Mouse (Mus musculus): ENCODE results near the gene Mical3. TPM values are rescaled to one million over a fixed set of nuclear protein-coding genes. Genes with fewer than 3 reads are reported as not detected.

Gene Mical3
- polyA plus RNA-seq, 1 experiment from 2014 or later, result 35.2 TPM

DNA sequence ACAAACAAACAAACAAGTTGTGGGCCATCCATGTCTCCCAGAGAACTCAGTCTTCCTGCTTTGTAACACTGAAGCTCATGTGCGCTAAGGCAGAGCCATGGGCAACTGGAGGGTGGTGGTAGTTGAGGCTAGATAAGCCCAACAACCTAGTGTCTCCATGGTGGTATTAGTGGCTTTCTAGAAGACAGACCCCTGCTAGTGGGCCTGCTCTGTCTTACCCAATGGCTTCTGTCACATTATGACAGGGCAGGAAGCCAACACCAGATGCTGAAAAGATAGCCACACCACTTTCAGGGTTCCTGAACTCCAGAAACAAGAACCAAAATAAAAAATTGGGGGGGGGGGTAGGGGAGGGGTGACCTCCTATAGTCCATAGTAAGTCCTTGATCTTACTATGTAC is 55.0 kb downstream of the Mical3 start:
- no peak overlapping the region for H3K4me3 ChIP-seq (replicated peaks)
- no peak overlapping the region for H3K4me2 ChIP-seq
- ATAC-seq (ENCODE audit: low FRiP score), result no peak
- H3K27me3 ChIP-seq (replicated peaks), result no peaks in the 10 kb centered on the region
- H3K36me3 ChIP-seq, result no peaks in the 10 kb centered on the region
- H3K27ac ChIP-seq (replicated peaks), result no peak overlapping the region
- H3K9me3 ChIP-seq (replicated peaks), result no peaks in the 10 kb centered on the region
- 97% methylated on average over 1 of the region's 1 CpGs for WGBS
- H3K4me1 ChIP-seq, result 0 out of 2 replicates have a peak, but pooled peaks cover 2% of the 10 kb centered on the region
- no peak overlapping the region for H3K9ac ChIP-seq (replicated peaks)

- no peak for ATAC-seq (ENCODE audit: low FRiP score)
- 83% methylated on average over 7 of the region's 7 CpGs for WGBS
- H3K36me3 ChIP-seq, result no peaks in the 10 kb centered on the region
These were observed 57.5 kb downstream of the Mical3 start for GRCm38 (mm10) chr6:121073312-121073711.

DNA sequence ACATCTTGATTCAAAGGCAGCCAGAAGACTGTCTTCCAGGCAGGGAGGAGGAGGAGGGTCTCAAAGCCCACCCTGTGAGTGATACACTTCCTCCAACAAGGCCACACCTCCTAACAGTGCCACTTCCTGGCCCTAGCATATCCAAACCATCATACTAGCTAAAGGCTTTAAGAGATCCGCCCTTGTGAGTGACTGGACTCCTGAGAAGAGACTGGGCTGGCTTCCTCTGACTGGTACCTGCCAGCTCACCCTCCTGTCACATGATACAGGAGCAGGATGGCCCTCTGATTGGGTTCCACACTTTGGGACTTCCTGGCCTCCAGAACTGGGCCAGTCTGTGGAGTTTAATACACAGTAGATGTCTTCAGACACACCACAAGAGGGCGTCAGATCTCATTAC is 58.2 kb downstream of the Mical3 start:
- no peak overlapping the region for H3K4me2 ChIP-seq
- no peak overlapping the region for H3K9ac ChIP-seq (replicated peaks)
- no peaks in the 10 kb centered on the region for H3K36me3 ChIP-seq
- H3K27ac ChIP-seq (replicated peaks), result no peak overlapping the region
- no peak overlapping the region for H3K4me3 ChIP-seq (replicated peaks)
- no peaks in the 10 kb centered on the region for H3K27me3 ChIP-seq (replicated peaks)
- H3K4me1 ChIP-seq, result peaks cover 13% of the 10 kb centered on the region
- 81% methylated on average over 2 of the region's 2 CpGs for WGBS
- no peaks in the 10 kb centered on the region for H3K9me3 ChIP-seq (replicated peaks)
- ATAC-seq (ENCODE audit: low FRiP score), result no peak

More at GRCm38 (mm10) chr6:121073312-121073711, 57.5 kb downstream of the Mical3 start:
- Histone ChIP-seq H3K9me3 (replicated peaks) (no peaks in the 10 kb centered on the region), H3K9ac (replicated peaks) (no peak overlapping the region), H3K4me3 (replicated peaks) (no peak overlapping the region), H3K4me2 (no peak overlapping the region), H3K27ac (replicated peaks) (no peak overlapping the region), H3K4me1 (peaks cover 8% of the 10 kb centered on the region; the same call in 1 of the 2 replicates), H3K27me3 (replicated peaks) (no peaks in the 10 kb centered on the region)

- Histone ChIP-seq H3K9ac (replicated peaks) (no peak overlapping the region), H3K36me3 (no peaks in the 10 kb centered on the region), H3K27me3 (replicated peaks) (no peaks in the 10 kb centered on the region), H3K9me3 (replicated peaks) (no peaks in the 10 kb centered on the region), H3K4me1 (peaks cover 32% of the 10 kb centered on the region), H3K4me3 (replicated peaks) (no peak overlapping the region), H3K27ac (replicated peaks) (no peak overlapping the region), H3K4me2 (no peak overlapping the region)
- no peak for ATAC-seq (ENCODE audit: low FRiP score)
- WGBS, result 88% methylated on average over 9 of the region's 9 CpGs
These were observed 60.1 kb downstream of the Mical3 start for GRCm38 (mm10) chr6:121070584-121071230.

DNA sequence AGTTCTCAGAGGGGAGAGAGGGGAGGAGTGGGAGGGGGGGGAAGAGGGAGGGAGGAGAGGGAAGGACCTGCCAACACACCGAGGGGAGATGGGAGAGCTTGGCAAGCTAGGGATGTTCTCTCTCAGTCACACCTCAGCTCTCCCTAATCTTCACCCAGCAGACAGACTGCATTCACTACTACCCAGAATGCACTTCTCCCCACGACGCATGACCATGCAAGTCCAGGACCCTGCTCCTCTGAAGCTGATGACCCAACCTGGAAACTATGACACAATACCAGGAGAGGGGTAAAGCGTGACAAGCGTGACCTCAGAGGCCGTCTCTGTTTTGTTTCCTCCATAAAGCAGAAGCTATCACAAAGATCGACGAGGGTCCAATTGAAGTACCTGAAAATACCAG is 61.6 kb downstream of the Mical3 start:
- no peak overlapping the region for H3K4me3 ChIP-seq (replicated peaks)
- no peak overlapping the region for H3K27ac ChIP-seq (replicated peaks)
- H3K4me2 ChIP-seq, result no peak overlapping the region
- peaks cover 46% of the 10 kb centered on the region for H3K4me1 ChIP-seq
- no peaks in the 10 kb centered on the region for H3K9me3 ChIP-seq (replicated peaks)
- no peaks in the 10 kb centered on the region for H3K36me3 ChIP-seq
- no peak for ATAC-seq (ENCODE audit: low FRiP score)
- no peaks in the 10 kb centered on the region for H3K27me3 ChIP-seq (replicated peaks)
- no peak overlapping the region for H3K9ac ChIP-seq (replicated peaks)
- 80% methylated on average over 8 of the region's 8 CpGs for WGBS

- Histone ChIP-seq H3K27me3 (replicated peaks) (no peaks in the 10 kb centered on the region), H3K4me1 (peaks cover 57% of the 10 kb centered on the region), H3K9me3 (replicated peaks) (no peaks in the 10 kb centered on the region), H3K4me2 (no peak overlapping the region), H3K9ac (replicated peaks) (no peak overlapping the region), H3K4me3 (replicated peaks) (no peak overlapping the region), H3K27ac (replicated peaks) (no peak overlapping the region), H3K36me3 (no peaks in the 10 kb centered on the region)
- ATAC-seq (ENCODE audit: low FRiP score), result no peak
- 81% methylated on average over 7 of the region's 7 CpGs for WGBS
These were observed 62.7 kb downstream of the Mical3 start for GRCm38 (mm10) chr6:121068087-121068464.

- 70% methylated on average over 11 of the region's 11 CpGs for WGBS
- H3K4me2 ChIP-seq, result no peak overlapping the region
- no peak overlapping the region for H3K4me3 ChIP-seq (replicated peaks)
- no peak for ATAC-seq (ENCODE audit: low FRiP score)
- H3K9ac ChIP-seq (replicated peaks), result no peak overlapping the region
- no peaks in the 10 kb centered on the region for H3K27me3 ChIP-seq (replicated peaks)
- no peaks in the 10 kb centered on the region for H3K9me3 ChIP-seq (replicated peaks)
- H3K4me1 ChIP-seq, result peaks cover 59% of the 10 kb centered on the region
- H3K36me3 ChIP-seq, result no peaks in the 10 kb centered on the region
- no peak overlapping the region for H3K27ac ChIP-seq (replicated peaks)
These were observed 63.2 kb downstream of the Mical3 start for GRCm38 (mm10) chr6:121067426-121068086.

DNA sequence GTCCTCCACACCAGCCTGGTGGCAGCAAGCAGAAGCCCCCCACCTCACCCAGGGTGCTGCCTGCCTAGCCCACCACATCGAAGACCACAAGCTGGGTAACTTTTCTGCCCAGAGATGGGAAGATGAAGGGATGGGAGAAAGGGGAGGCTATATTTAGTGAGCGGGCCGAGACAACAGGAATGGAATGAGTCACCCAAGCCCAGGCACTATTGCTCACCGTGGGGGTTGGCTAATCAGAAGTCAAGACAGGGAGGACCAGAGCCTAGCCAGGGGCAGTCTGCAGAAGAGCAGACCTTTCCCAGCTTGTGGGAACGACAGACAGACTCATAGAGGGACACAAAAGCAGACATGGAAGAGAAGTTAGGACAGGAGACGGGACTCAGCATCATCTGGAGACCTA is 64.0 kb downstream of the Mical3 start:
- H3K27ac ChIP-seq (replicated peaks), result peak overlapping the region; percentile 92; the same call in 1 of the 2 replicates
- H3K36me3 ChIP-seq, result no peaks in the 10 kb centered on the region
- H3K9ac ChIP-seq (replicated peaks), result no peak overlapping the region
- H3K9me3 ChIP-seq (replicated peaks), result no peaks in the 10 kb centered on the region
- H3K4me3 ChIP-seq (replicated peaks), result no peak overlapping the region
- H3K4me2 ChIP-seq, result no peak overlapping the region
- peaks cover 63% of the 10 kb centered on the region for H3K4me1 ChIP-seq
- ATAC-seq (ENCODE audit: low FRiP score), result no peak
- WGBS, result 46% methylated on average over 6 of the region's 6 CpGs
- H3K27me3 ChIP-seq (replicated peaks), result no peaks in the 10 kb centered on the region

GRCm38 (mm10) chr6:121064356-121065015 is 66.3 kb downstream of the Mical3 start:
- H3K9ac ChIP-seq (replicated peaks), result peak overlapping the region; percentile 51
- WGBS, result 27% methylated on average over 17 of the region's 17 CpGs
- peak; percentile 92 for ATAC-seq (ENCODE audit: low FRiP score)
- peak overlapping the region; percentile 52 for H3K4me2 ChIP-seq
- peaks cover 62% of the 10 kb centered on the region for H3K4me1 ChIP-seq
- no peaks in the 10 kb centered on the region for H3K9me3 ChIP-seq (replicated peaks)
- peak overlapping the region; percentile 30 for H3K4me3 ChIP-seq (replicated peaks)
- peak overlapping the region; percentile 92 for H3K27ac ChIP-seq (replicated peaks)
- H3K27me3 ChIP-seq (replicated peaks), result no peaks in the 10 kb centered on the region
- no peaks in the 10 kb centered on the region for H3K36me3 ChIP-seq

- 0 out of 2 replicates have a peak overlapping the region, but pooled peaks have one; percentile 52 for H3K4me2 ChIP-seq
- no peaks in the 10 kb centered on the region for H3K9me3 ChIP-seq (replicated peaks)
- H3K27ac ChIP-seq (replicated peaks), result peak overlapping the region; percentile 92
- 0 out of 2 replicates have a peak overlapping the region, but pooled peaks have one; percentile 51 for H3K9ac ChIP-seq (replicated peaks)
- H3K4me1 ChIP-seq, result peaks cover 55% of the 10 kb centered on the region
- no peaks in the 10 kb centered on the region for H3K36me3 ChIP-seq
- no peak overlapping the region for H3K4me3 ChIP-seq (replicated peaks)
- ATAC-seq (ENCODE audit: low FRiP score), result no peak
- WGBS, result 88% methylated on average over 8 of the region's 8 CpGs
- H3K27me3 ChIP-seq (replicated peaks), result no peaks in the 10 kb centered on the region
These were observed 67.0 kb downstream of the Mical3 start for GRCm38 (mm10) chr6:121063771-121064170.

- H3K27me3 ChIP-seq (replicated peaks), result no peaks in the 10 kb centered on the region
- H3K4me1 ChIP-seq, result peaks cover 53% of the 10 kb centered on the region
- no peak for ATAC-seq (ENCODE audit: low FRiP score)
- peak overlapping the region; percentile 92 for H3K27ac ChIP-seq (replicated peaks)
- H3K9me3 ChIP-seq (replicated peaks), result no peaks in the 10 kb centered on the region
- no peak overlapping the region for H3K9ac ChIP-seq (replicated peaks)
- 93% methylated on average over 17 of the region's 17 CpGs for WGBS
- H3K4me3 ChIP-seq (replicated peaks), result no peak overlapping the region
- no peaks in the 10 kb centered on the region for H3K36me3 ChIP-seq
- H3K4me2 ChIP-seq, result no peak overlapping the region
These were observed 67.8 kb downstream of the Mical3 start for GRCm38 (mm10) chr6:121062891-121063408.
